Mouse (Mus musculus) cortical plate, adult 2 months (tissue): ENCODE results near the gene Prss27.
A peak's percentile ranks its signal among the peaks of the same experiment; 100 is the strongest.

Source experiments
- CTCF ChIP-seq: fragments of 200-500 bp; IDR thresholded peaks from 2 replicates; pipeline ENCODE4 v1.5.1; 2011; ENCODE audit warnings: mild to moderate bottlenecking, control low read depth, low read length; ENCODE audit not compliant: insufficient read depth; ENCODE audit errors: extremely low read depth
- POLR2A ChIP-seq: fragments of 200-500 bp; IDR thresholded peaks from 2 replicates; pipeline ENCODE4 v1.6.1; 2011; ENCODE audit warnings: mild to moderate bottlenecking, low read length, control low read depth; ENCODE audit not compliant: insufficient read depth; ENCODE audit errors: extremely low read depth

DNA sequence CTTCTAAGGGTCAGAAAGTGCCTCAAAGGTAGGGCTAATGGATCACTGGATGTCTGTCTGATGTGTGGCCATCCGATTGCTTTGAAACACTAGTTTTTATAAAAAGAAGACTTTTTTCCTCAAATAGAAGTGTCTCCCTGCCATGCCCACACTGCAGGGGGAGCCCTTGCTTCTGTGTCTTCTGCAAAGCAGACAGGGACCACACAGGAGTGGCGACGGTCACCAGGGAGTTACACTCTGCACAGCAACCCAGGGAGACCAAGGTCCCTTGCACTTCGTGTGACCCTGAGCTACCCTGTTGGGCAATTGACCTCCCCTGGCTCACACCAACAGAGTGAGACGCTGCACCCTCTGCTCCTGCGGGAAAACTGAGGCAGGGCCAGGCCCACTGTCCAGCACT is 990 bp upstream of the Prss27 start:
- 0 out of 2 replicates have a peak, but pooled peaks have one; percentile 18 for TF ChIP-seq CTCF
- TF ChIP-seq POLR2A: no peak
